Mouse (Mus musculus) cerebellum, adult 8-10 months (tissue): Measurements from ENCODE around the gene Nxpe4.
"Not testable (repeated sequence)": the region's sequence is repeated elsewhere in the genome, so short reads cannot be mapped to it uniquely, and the experiment has no call there.

Source experiments
- DNase-seq: peaks from one replicate; pipeline ENCODE4 v3.0.0; 2022

Gene Nxpe4

GRCm38 (mm10) chr9:48161505-48162192 lies at the start of gene Nxpe4:
Gene Nxpe4, plus strand, starts transcription at chr9:48162023.
- peak; percentile 75 for DNase-seq

- DNase-seq = no peak
Measured at GRCm38 (mm10) chr9:48126815-48127214, 35.0 kb upstream of the Nxpe4 start.

- no peak for DNase-seq
Measured at GRCm38 (mm10) chr9:48137507-48137906, 24.3 kb upstream of the Nxpe4 start.

GRCm38 (mm10) chr9:48140485-48141411 lies 21.1 kb upstream of the Nxpe4 start:
- DNase-seq = no peak

GRCm38 (mm10) chr9:48142646-48143045 lies 19.2 kb upstream of the Nxpe4 start:
- no peak for DNase-seq

GRCm38 (mm10) chr9:48146761-48147160 lies 15.1 kb upstream of the Nxpe4 start:
- DNase-seq = no peak

GRCm38 (mm10) chr9:48166531-48166930 lies 4.7 kb downstream of the Nxpe4 start:
- not testable (repeated sequence) for DNase-seq

- DNase-seq = no peak
Measured at GRCm38 (mm10) chr9:48176764-48177163, 14.9 kb downstream of the Nxpe4 start.

- no peak for DNase-seq
Measured at GRCm38 (mm10) chr9:48181300-48181699, 19.5 kb downstream of the Nxpe4 start.

- DNase-seq = no peak
Measured at GRCm38 (mm10) chr9:48182718-48183414, 21.0 kb downstream of the Nxpe4 start.

- DNase-seq = peak; percentile 8
Measured at GRCm38 (mm10) chr9:48184319-48184718, 22.5 kb downstream of the Nxpe4 start.

GRCm38 (mm10) chr9:48188854-48189253 lies 27.0 kb downstream of the Nxpe4 start:
- DNase-seq = no peak

- no peak for DNase-seq
Measured at GRCm38 (mm10) chr9:48197458-48197884, 35.6 kb downstream of the Nxpe4 start.

GRCm38 (mm10) chr9:48210970-48211369 lies 49.1 kb downstream of the Nxpe4 start:
- no peak for DNase-seq

GRCm38 (mm10) chr9:48211912-48212311 lies 50.1 kb downstream of the Nxpe4 start:
- no peak for DNase-seq

GRCm38 (mm10) chr9:48214751-48215150 lies 52.9 kb downstream of the Nxpe4 start:
- DNase-seq = no peak

GRCm38 (mm10) chr9:48216091-48217001 lies 54.5 kb downstream of the Nxpe4 start:
- no peak for DNase-seq

- no peak for DNase-seq
Measured at GRCm38 (mm10) chr9:48230706-48231105, 68.9 kb downstream of the Nxpe4 start.

GRCm38 (mm10) chr9:48236455-48236854 lies 74.6 kb downstream of the Nxpe4 start:
- no peak for DNase-seq

GRCm38 (mm10) chr9:48238153-48238755 lies 76.4 kb downstream of the Nxpe4 start:
- peak; percentile 15 for DNase-seq

- no peak for DNase-seq
Measured at GRCm38 (mm10) chr9:48239461-48239860, 77.6 kb downstream of the Nxpe4 start.

- DNase-seq = no peak
Measured at GRCm38 (mm10) chr9:48240431-48240830, 78.6 kb downstream of the Nxpe4 start.
